Mouse (Mus musculus): ENCODE measurements around the gene Rbfox3. TPM values are rescaled to one million over a fixed set of nuclear protein-coding genes. Genes with fewer than 3 reads are reported as not detected.

Gene Rbfox3
- polyA plus RNA-seq, 1 experiment = not detected

- no peak for TF ChIP-seq CTCF (IDR thresholded peaks at IDR 0.05; ENCODE audit: control insufficient read depth, insufficient read depth, low read length)
- TF ChIP-seq POLR2A (IDR thresholded peaks at IDR 0.05; ENCODE audit: borderline replicate concordance, control insufficient read depth, low read depth, low read length) = no peak
- 72% methylated on average over 4 of the region's 4 CpGs for WGBS
- H3K4me3 ChIP-seq (replicated peaks; ENCODE audit: control insufficient read depth, low read depth, low read length) = no peak overlapping the region
These were observed 270.7 kb downstream of the Rbfox3 start for GRCm38 (mm10) chr11:118640706-118641105.

GRCm38 (mm10) chr11:118637718-118638117, 273.7 kb downstream of the Rbfox3 start:
- Histone ChIP-seq H3K4me3 (replicated peaks; ENCODE audit: control insufficient read depth, low read depth, low read length) (no peak overlapping the region), H3K4me1 (ENCODE audit: control insufficient read depth, insufficient read depth, low read length) (no peaks in the 10 kb centered on the region), H3K27ac (ENCODE audit: control insufficient read depth, insufficient read depth, low read depth, low read length, poor library complexity) (no peak overlapping the region)
- TF ChIP-seq CTCF (IDR thresholded peaks at IDR 0.05; ENCODE audit: control insufficient read depth, insufficient read depth, low read length) (no peak), POLR2A (IDR thresholded peaks at IDR 0.05; ENCODE audit: borderline replicate concordance, control insufficient read depth, low read depth, low read length) (no peak)
- WGBS = 74% methylated on average over 10 of the region's 10 CpGs

More at GRCm38 (mm10) chr11:118640706-118641105, 270.7 kb downstream of the Rbfox3 start:
- H3K4me1 ChIP-seq (ENCODE audit: control insufficient read depth, insufficient read depth, low read length) = no peaks in the 10 kb centered on the region
- no peak overlapping the region for H3K27ac ChIP-seq (ENCODE audit: control insufficient read depth, insufficient read depth, low read depth, low read length, poor library complexity)

- H3K4me3 ChIP-seq (replicated peaks; ENCODE audit: control insufficient read depth, low read depth, low read length) = no peak overlapping the region
- peak; percentile 51; the same call in 1 of the 2 replicates for TF ChIP-seq CTCF (IDR thresholded peaks at IDR 0.05; ENCODE audit: control insufficient read depth, insufficient read depth, low read length)
- no peak for TF ChIP-seq POLR2A (IDR thresholded peaks at IDR 0.05; ENCODE audit: borderline replicate concordance, control insufficient read depth, low read depth, low read length)
- 49% methylated on average over 8 of the region's 8 CpGs for WGBS
- H3K4me1 ChIP-seq (ENCODE audit: control insufficient read depth, insufficient read depth, low read length) = no peaks in the 10 kb centered on the region
- H3K27ac ChIP-seq (ENCODE audit: control insufficient read depth, insufficient read depth, low read depth, low read length, poor library complexity) = no peak overlapping the region
These were observed 276.8 kb downstream of the Rbfox3 start for GRCm38 (mm10) chr11:118634647-118635046.

- WGBS = 74% methylated on average over 1 of the region's 1 CpGs
- TF ChIP-seq POLR2A (IDR thresholded peaks at IDR 0.05; ENCODE audit: borderline replicate concordance, control insufficient read depth, low read depth, low read length) = no peak
- TF ChIP-seq CTCF (IDR thresholded peaks at IDR 0.05; ENCODE audit: control insufficient read depth, insufficient read depth, low read length) = no peak
- Histone ChIP-seq H3K4me3 (replicated peaks; ENCODE audit: control insufficient read depth, low read depth, low read length) (no peak overlapping the region), H3K4me1 (ENCODE audit: control insufficient read depth, insufficient read depth, low read length) (no peaks in the 10 kb centered on the region), H3K27ac (ENCODE audit: control insufficient read depth, insufficient read depth, low read depth, low read length, poor library complexity) (no peak overlapping the region)
These were observed 281.7 kb downstream of the Rbfox3 start for GRCm38 (mm10) chr11:118629718-118630117.

GRCm38 (mm10) chr11:118627541-118627940, 283.9 kb downstream of the Rbfox3 start:
- WGBS = 62% methylated on average over 5 of the region's 5 CpGs
- TF ChIP-seq CTCF (IDR thresholded peaks at IDR 0.05; ENCODE audit: control insufficient read depth, insufficient read depth, low read length) (no peak), POLR2A (IDR thresholded peaks at IDR 0.05; ENCODE audit: borderline replicate concordance, control insufficient read depth, low read depth, low read length) (no peak)
- no peaks in the 10 kb centered on the region for H3K4me1 ChIP-seq (ENCODE audit: control insufficient read depth, insufficient read depth, low read length)
- no peak overlapping the region for H3K27ac ChIP-seq (ENCODE audit: control insufficient read depth, insufficient read depth, low read depth, low read length, poor library complexity)
- H3K4me3 ChIP-seq (replicated peaks; ENCODE audit: control insufficient read depth, low read depth, low read length) = no peak overlapping the region

- Histone ChIP-seq H3K27ac (ENCODE audit: control insufficient read depth, insufficient read depth, low read depth, low read length, poor library complexity) (no peak overlapping the region), H3K4me1 (ENCODE audit: control insufficient read depth, insufficient read depth, low read length) (no peaks in the 10 kb centered on the region), H3K4me3 (replicated peaks; ENCODE audit: control insufficient read depth, low read depth, low read length) (no peak overlapping the region)
- TF ChIP-seq CTCF (IDR thresholded peaks at IDR 0.05; ENCODE audit: control insufficient read depth, insufficient read depth, low read length) (no peak), POLR2A (IDR thresholded peaks at IDR 0.05; ENCODE audit: borderline replicate concordance, control insufficient read depth, low read depth, low read length) (no peak)
- WGBS = 71% methylated on average over 4 of the region's 4 CpGs
These were observed 290.5 kb downstream of the Rbfox3 start for GRCm38 (mm10) chr11:118620869-118621268.

- no peaks in the 10 kb centered on the region for H3K4me1 ChIP-seq (ENCODE audit: control insufficient read depth, insufficient read depth, low read length)
- no peak overlapping the region for H3K27ac ChIP-seq (ENCODE audit: control insufficient read depth, insufficient read depth, low read depth, low read length, poor library complexity)
- TF ChIP-seq POLR2A (IDR thresholded peaks at IDR 0.05; ENCODE audit: borderline replicate concordance, control insufficient read depth, low read depth, low read length) (no peak), CTCF (IDR thresholded peaks at IDR 0.05; ENCODE audit: control insufficient read depth, insufficient read depth, low read length) (no peak)
- 73% methylated on average over 4 of the region's 4 CpGs for WGBS
- H3K4me3 ChIP-seq (replicated peaks; ENCODE audit: control insufficient read depth, low read depth, low read length) = no peak overlapping the region
These were observed 297.3 kb downstream of the Rbfox3 start for GRCm38 (mm10) chr11:118614126-118614525.

- H3K4me1 ChIP-seq (ENCODE audit: control insufficient read depth, insufficient read depth, low read length) = no peaks in the 10 kb centered on the region
- 2% methylated on average over 14 of the region's 14 CpGs for WGBS
- no peak overlapping the region for H3K4me3 ChIP-seq (replicated peaks; ENCODE audit: control insufficient read depth, low read depth, low read length)
- TF ChIP-seq POLR2A (IDR thresholded peaks at IDR 0.05; ENCODE audit: borderline replicate concordance, control insufficient read depth, low read depth, low read length) (no peak), CTCF (IDR thresholded peaks at IDR 0.05; ENCODE audit: control insufficient read depth, insufficient read depth, low read length) (no peak)
- no peak overlapping the region for H3K27ac ChIP-seq (ENCODE audit: control insufficient read depth, insufficient read depth, low read depth, low read length, poor library complexity)
These were observed 301.3 kb downstream of the Rbfox3 start for GRCm38 (mm10) chr11:118610128-118610527.
